In genomic region chr2:29639953-29640743, GRCm38 (mm10) we compare ENCODE assay signal across 13 mouse cellular contexts. TPM values are rescaled to one million over a fixed set of nuclear protein-coding genes. Genes with fewer than 3 reads are reported as not detected.
A peak's percentile ranks its signal among the peaks of the same experiment; 100 is the strongest.
DNase-seq lines count a peak whose midpoint lies in the region; ATAC-seq and TF ChIP-seq lines count a peak whose summit lies in the region.
"Had no signal": no experiment of that assay in that cellular context is flagged by ENCODE, and none has a peak within 500 bp of the region (broad histone marks: within the 10 kb centered on the region; RNA-seq: fewer than 3 reads in every experiment).

No protein-coding gene starts in this region.

- WGBS in heart, postnatal 0 days = 75% methylated on average over 5 of the region's 5 CpGs
- 72% methylated on average over 5 of the region's 5 CpGs for WGBS in heart, embryonic 10.5 days
- WGBS in lung, embryonic 15.5 days = 64% methylated on average over 5 of the region's 5 CpGs
- WGBS in midbrain, embryonic 10.5 days = 91% methylated on average over 5 of the region's 5 CpGs

- H3K36me3 ChIP-seq in heart, postnatal 0 days (replicated peaks; ENCODE audit: control insufficient read depth, insufficient read depth, low read length) = no peaks in the 10 kb centered on the region
- peaks cover 7% of the 10 kb centered on the region; the same call in 1 of the 2 replicates for H3K36me3 ChIP-seq in heart, embryonic 10.5 days
- H3K36me3 ChIP-seq in lung, embryonic 15.5 days = no peaks in the 10 kb centered on the region
- no peaks in the 10 kb centered on the region; the same call in 1 of the 2 replicates for H3K36me3 ChIP-seq in splenic B cell, adult 2 months (ENCODE audit: control insufficient read depth, insufficient read depth, low read length, poor library complexity, severe bottlenecking)
- H3K36me3 ChIP-seq in midbrain, embryonic 10.5 days = peaks cover 12% of the 10 kb centered on the region; the same call in 1 of the 2 replicates
- H3K36me3 ChIP-seq: liver, embryonic 15.5 days had no signal

- H3K9ac ChIP-seq in heart, postnatal 0 days (replicated peaks; ENCODE audit: low read depth, low read length) = no peak overlapping the region
- H3K9ac ChIP-seq in lung, embryonic 15.5 days = no peak overlapping the region
- H3K9ac ChIP-seq: liver, embryonic 15.5 days; midbrain, embryonic 13.5 days had no signal

- no peaks in the 10 kb centered on the region for H3K9me3 ChIP-seq in heart, postnatal 0 days (replicated peaks; ENCODE audit: control insufficient read depth, low read length)
- no peaks in the 10 kb centered on the region for H3K9me3 ChIP-seq in heart, embryonic 10.5 days
- no peaks in the 10 kb centered on the region for H3K9me3 ChIP-seq in lung, embryonic 15.5 days
- H3K9me3 ChIP-seq in midbrain, embryonic 10.5 days (replicated peaks) = no peaks in the 10 kb centered on the region
- H3K9me3 ChIP-seq: forebrain, embryonic 10.5 days; liver, embryonic 15.5 days; midbrain, embryonic 13.5 days had no signal

- no peak overlapping the region for H3K4me3 ChIP-seq in heart, postnatal 0 days (ENCODE audit: low read depth, low read length)
- H3K4me3 ChIP-seq in heart, embryonic 10.5 days = no peak overlapping the region
- H3K4me3 ChIP-seq in lung, embryonic 15.5 days = no peak overlapping the region
- no peak overlapping the region for H3K4me3 ChIP-seq in bone marrow macrophage, adult 2 months (ENCODE audit: insufficient read depth, low read length)
- H3K4me3 ChIP-seq in midbrain, embryonic 10.5 days = no peak overlapping the region
- H3K4me3 ChIP-seq: forebrain, embryonic 10.5 days; liver, embryonic 15.5 days; midbrain, embryonic 13.5 days had no signal

- H3K27me3 ChIP-seq in heart, postnatal 0 days (ENCODE audit: control insufficient read depth, insufficient read depth, low read length) = no peaks in the 10 kb centered on the region
- H3K27me3 ChIP-seq in heart, embryonic 10.5 days (ENCODE audit: insufficient read depth, poor library complexity, severe bottlenecking) = no peaks in the 10 kb centered on the region
- no peaks in the 10 kb centered on the region for H3K27me3 ChIP-seq in lung, embryonic 15.5 days
- H3K27me3 ChIP-seq in splenic B cell, adult 2 months (ENCODE audit: control insufficient read depth, insufficient read depth, low read length, poor library complexity, severe bottlenecking) = no peaks in the 10 kb centered on the region
- no peaks in the 10 kb centered on the region for H3K27me3 ChIP-seq in midbrain, embryonic 10.5 days (ENCODE audit: low read depth, poor library complexity, severe bottlenecking)
- H3K27me3 ChIP-seq: liver, embryonic 15.5 days; midbrain, embryonic 13.5 days had no signal

- TF ChIP-seq EP300 in heart, postnatal 0 days (IDR thresholded peaks at IDR 0.05; ENCODE audit: low read depth) = no peak

- TF ChIP-seq POLR2A in bone marrow macrophage, adult 2 months (IDR thresholded peaks at IDR 0.05; ENCODE audit: borderline replicate concordance, low read depth, low read length) = no peak

- TF ChIP-seq CTCF in heart, postnatal 0 days (IDR thresholded peaks at IDR 0.05; ENCODE audit: low read depth) = no peak
- no peak for TF ChIP-seq CTCF in bone marrow macrophage, adult 2 months (IDR thresholded peaks at IDR 0.05; ENCODE audit: low read depth, low read length)

- peaks cover 8% of the 10 kb centered on the region for H3K4me1 ChIP-seq in heart, postnatal 0 days (ENCODE audit: control insufficient read depth, insufficient read depth)
- peaks cover 55% of the 10 kb centered on the region for H3K4me1 ChIP-seq in heart, embryonic 10.5 days
- H3K4me1 ChIP-seq in lung, embryonic 15.5 days = peaks cover 15% of the 10 kb centered on the region; the same call in 1 of the 2 replicates
- H3K4me1 ChIP-seq in bone marrow macrophage, adult 2 months (ENCODE audit: control insufficient read depth, insufficient read depth, low read length) = peaks cover 50% of the 10 kb centered on the region
- H3K4me1 ChIP-seq in midbrain, embryonic 10.5 days = peaks cover 22% of the 10 kb centered on the region

- no peak overlapping the region for H3K4me2 ChIP-seq in heart, postnatal 0 days (ENCODE audit: low read depth, low read length)
- no peak overlapping the region for H3K4me2 ChIP-seq in lung, embryonic 15.5 days
- H3K4me2 ChIP-seq: liver, embryonic 15.5 days; midbrain, embryonic 13.5 days had no signal

- DNase-seq in heart, postnatal 0 days (ENCODE audit: low spot score) = no peak
- no peak for DNase-seq in heart, embryonic 10.5 days (ENCODE audit: low spot score)
- DNase-seq in lung, postnatal 25 days (ENCODE audit: low spot score) = no peak
- peak; percentile 58 for DNase-seq in splenic B cell, adult 2 months (ENCODE audit: low read depth, low spot score)
- DNase-seq in midbrain, embryonic 10.5 days (ENCODE audit: low spot score) = no peak
- DNase-seq: adrenal gland, postnatal 25 days; cerebellum, adult 8-10 months; retina, postnatal 1 day had no signal

- ATAC-seq in heart, postnatal 0 days (ENCODE audit: insufficient read depth, low read depth) = no peak
- no peak for ATAC-seq in lung, embryonic 15.5 days (ENCODE audit: borderline replicate concordance, extremely low read depth, low FRiP score, low TSS enrichment)
- ATAC-seq: midbrain, embryonic 13.5 days had no signal

- H3K27ac ChIP-seq in heart, postnatal 0 days (ENCODE audit: low read depth) = peak overlapping the region; percentile 78
- H3K27ac ChIP-seq in heart, embryonic 10.5 days = no peak overlapping the region; the same call in 1 of the 2 replicates
- H3K27ac ChIP-seq in lung, embryonic 15.5 days = peak overlapping the region; percentile 63
- peak overlapping the region; percentile 24; the same call in 1 of the 2 replicates for H3K27ac ChIP-seq in bone marrow macrophage, adult 2 months (ENCODE audit: insufficient read depth, low read depth, low read length)
- no peak overlapping the region for H3K27ac ChIP-seq in midbrain, embryonic 10.5 days (replicated peaks)
- H3K27ac ChIP-seq: forebrain, embryonic 10.5 days; liver, embryonic 15.5 days; midbrain, embryonic 13.5 days had no signal

RNA-seq across cellular contexts. Expression of gene Rapgef1, which starts 20.6 kb away (rescaled TPM):
- 47.6 and 64.0 TPM in 2 replicates for total RNA-seq in heart, postnatal 0 days (2014; rRNA removed; ENCODE audit: low replicate concordance)
- polyA plus RNA-seq in heart, postnatal 0 days (2015; fragmentation: Nextera tagmentation; extraction: Ambion mirVana) = 6.7 and 9.0 TPM in 2 replicates
- polyA plus RNA-seq in heart, embryonic 10.5 days (2016; fragmentation: Nextera tagmentation; extraction: Ambion mirVana) = 11.2 and 13.4 TPM in 2 replicates
- polyA plus RNA-seq in lung, embryonic 15.5 days (2015; fragmentation: Nextera tagmentation; extraction: Ambion mirVana) = 14.2 and 15.0 TPM in 2 replicates
- 20.5 and 23.6 TPM in 2 replicates for polyA plus RNA-seq in bone marrow macrophage, adult 2 months (2012; ENCODE audit: insufficient read depth, insufficient read length, missing spikeins)
- 14.4 and 15.4 TPM in 2 replicates for polyA plus RNA-seq in midbrain, embryonic 10.5 days (2016; fragmentation: Nextera tagmentation; extraction: Ambion mirVana)

Comparison
In these comparisons a context has a peak if more than half of its experiments do, and no peak if none do; other contexts are left out.
1. H3K27ac ChIP-seq: peak in heart, postnatal 0 days (single experiment), lung, embryonic 15.5 days (single experiment) and bone marrow macrophage, adult 2 months (single experiment); none in heart, embryonic 10.5 days (single experiment) and midbrain, embryonic 10.5 days (single experiment).